Mouse (Mus musculus): ENCODE data around the gene Gnai1. TPM values are rescaled to one million over a fixed set of nuclear protein-coding genes. Genes with fewer than 3 reads are reported as not detected.

Gnai1 gene
- total RNA-seq, 2 experiments from 2014 or later, result 170 to 173 TPM

DNA sequence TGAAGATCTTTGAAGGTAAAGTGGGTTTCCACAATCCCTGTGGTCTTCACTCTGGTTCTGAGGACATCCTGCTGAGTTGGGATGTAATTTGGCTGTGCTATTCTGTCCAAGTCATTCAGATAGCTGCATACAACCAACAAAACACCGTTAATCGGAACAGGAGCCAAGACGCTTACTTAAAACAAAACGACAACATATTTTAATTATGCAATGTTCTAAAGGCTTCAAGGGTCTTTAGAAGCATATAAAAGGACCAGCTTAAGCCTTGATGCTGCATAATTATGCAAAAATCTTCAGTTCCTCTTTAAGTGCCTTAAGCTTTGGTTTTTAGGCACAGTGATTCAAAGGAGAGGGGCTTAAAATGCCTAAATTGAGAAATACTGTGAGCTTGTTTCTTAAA lies 70.6 kb downstream of the Gnai1 start:
- DNase-seq (ENCODE audit: low spot score in 2 of 2), result no peak

DNA sequence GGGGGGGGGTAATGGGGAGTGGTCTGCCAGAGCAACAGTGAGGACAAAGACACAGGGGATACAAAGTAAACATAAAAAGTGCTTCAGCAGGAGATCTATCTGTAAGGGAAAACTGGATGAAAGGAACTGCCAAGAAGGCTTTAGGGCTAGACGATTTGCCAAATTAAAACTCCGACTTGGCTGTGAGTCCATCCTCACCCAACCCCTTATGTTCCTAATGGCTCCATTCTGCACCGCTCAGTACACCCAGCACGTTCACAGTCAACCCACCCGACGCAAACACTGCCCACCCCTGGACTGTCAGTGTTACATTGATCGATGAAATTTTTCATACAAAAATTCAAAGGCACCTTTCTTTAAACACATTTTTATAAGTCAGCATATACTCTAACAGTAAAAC lies 71.5 kb downstream of the Gnai1 start:
- no peak for DNase-seq (ENCODE audit: low spot score in 2 of 2)

DNA sequence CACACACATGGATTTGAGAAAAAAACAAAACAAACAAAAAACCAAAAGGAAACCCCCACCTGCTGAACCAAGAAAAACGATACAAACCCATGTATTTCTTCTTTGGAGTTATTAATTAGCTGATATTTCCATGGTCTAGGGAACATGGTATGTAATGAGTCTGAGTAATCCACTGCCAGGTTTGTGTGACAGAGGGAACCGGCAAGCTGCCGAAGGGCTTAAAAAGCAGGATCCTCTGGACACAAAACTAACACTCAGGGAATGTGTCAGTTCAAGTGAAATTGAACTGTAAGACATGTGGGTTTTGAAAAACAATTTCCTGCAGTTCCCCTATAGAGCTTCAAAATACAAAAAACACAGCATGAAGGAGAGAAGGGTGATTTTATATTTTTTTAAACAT lies 72.1 kb downstream of the Gnai1 start:
- no peak for DNase-seq (ENCODE audit: low spot score in 2 of 2)

DNA sequence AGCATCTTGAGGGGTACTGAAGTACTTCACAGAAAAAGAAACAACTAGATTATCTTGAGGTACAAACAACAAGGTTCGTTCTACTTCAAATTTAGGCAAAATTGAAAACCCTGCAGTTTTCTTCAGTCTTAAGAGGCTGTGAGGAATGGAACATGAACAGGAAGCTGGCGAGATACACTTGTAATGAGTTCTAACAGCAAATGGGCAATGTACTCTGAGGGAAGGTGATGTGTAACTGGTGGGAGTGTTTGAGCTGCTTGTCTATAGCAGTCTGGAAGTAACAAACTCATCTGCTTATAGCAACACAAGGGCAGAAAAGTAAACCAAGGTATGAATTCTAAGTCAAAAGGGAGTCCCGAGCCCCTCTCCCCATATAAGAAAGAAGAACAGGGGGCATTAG lies 78.1 kb downstream of the Gnai1 start:
- DNase-seq (ENCODE audit: low spot score in 2 of 2), result no peak

DNA sequence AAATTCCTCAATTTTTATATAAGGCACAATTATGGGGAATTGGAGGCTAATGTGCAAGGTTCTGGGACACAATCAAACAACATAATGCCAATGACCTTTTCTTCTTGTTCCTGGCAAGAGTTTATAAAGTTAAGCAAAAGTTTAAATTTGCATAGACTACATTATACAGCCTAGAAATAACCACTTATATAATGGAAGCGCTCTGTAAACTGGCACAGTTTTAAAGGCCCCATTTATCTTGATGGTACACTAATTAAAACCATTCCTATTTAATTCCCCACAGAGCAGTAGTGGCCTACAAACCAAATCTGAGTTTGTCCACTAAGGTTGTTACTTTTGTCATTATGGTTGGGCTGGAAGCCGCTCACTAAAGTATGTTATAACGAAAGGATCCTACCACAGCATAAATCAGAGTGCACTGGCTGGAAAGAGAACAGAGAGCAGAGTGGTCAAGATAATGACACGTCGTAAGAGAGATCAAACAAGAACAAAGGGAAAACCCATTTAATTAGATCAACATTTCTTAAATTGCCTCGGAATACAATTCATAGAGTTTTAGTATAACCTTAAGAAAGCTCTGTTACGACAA lies 85.7 kb downstream of the Gnai1 start:
- DNase-seq (ENCODE audit: low spot score in 2 of 2), result no peak

DNA sequence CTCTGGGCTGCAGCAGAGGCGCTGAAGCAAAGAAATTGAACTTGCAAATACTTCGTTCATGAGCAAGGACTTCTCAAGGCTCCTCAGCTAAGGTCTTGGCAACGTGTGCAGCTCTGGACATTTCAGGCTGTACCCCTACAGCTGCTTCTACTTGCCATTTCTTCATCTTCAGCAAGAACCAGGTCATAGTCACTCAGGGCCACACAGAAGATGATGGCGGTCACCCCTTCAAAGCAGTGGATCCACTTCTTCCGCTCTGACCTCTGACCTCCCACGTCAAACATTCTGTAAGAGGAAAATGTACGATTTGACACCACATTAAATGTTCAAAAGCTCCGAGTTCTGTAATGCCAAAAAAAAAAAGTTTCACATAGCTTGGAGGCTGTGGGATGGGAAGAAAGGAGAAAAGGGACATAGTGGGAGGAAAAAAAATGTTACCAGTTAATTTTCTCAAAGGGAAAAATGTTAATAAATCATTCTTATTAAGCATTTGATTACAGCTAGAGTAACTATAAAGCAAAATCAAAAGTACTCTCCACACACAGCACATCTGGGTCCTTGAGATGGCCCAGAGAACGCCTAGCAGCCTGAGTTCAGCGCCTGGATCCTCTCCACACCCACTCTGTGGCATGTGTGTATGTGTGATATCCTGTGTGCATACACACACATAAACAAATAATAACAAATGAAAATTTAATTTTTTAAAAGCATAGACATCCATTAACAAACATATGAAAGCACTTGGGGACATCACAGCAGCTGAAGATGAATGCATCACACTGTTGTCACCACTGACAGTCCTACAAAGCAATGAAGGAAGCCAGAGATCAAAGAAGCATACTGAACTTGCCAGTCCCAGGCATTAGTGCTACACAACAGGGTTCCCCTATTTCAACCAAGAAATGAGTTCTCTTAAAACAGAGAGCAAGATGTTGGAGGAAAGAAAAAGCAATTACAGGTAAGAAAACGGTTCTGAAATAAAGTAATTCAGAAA lies 86.6 kb downstream of the Gnai1 start:
- DNase-seq (ENCODE audit: low spot score in 2 of 2), result no peak

DNA sequence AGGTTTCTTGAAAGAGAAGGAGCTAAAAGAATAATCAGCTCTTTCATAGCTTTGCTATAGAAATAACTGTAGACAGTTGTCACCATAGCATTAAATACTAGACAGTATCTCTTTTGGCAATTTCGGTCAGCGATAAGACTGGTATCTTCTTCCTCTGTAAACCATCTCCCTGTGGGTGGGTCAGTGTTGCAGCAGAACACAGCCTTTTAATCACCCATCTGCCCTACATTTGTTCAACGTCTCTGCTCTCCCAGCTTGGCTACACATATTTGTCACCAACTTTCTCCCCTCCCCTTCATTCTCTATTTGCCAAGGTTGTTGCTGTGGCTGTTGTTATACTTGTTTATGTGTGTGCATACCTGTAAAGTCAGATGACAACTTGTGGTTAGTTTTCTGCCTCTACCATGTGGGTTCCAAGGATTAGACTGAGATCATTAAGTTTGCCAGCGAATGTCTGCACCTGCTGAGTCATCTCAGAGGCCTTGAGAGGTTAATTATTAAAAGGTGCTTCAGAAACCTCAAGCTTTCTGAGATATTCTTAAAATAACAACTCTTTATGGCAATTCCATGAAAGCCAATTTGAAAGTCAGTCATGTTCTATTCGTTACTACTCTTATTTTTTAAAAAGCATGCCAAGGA lies 109.7 kb downstream of the Gnai1 start:
- DNase-seq (ENCODE audit: low spot score in 2 of 2), result no peak

DNA sequence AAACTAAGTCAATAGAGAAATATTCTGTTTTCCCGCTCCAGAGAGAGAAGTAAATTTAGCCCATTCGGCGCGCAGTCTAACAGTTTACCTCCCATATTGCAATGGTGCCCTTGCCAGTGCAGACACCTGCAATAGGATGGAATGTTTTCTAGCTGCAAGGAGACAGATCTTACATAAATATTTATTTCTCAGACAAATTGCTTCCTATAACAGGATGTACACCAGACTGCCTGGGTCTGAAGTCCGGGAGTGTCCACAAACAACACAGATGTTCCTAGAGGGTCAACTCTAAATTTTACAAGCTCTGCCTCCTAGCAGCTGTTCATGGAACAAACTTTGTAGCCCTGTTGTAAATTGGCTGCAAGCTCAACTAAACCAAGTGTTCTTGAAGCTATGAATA lies 111.0 kb downstream of the Gnai1 start:
- no peak for DNase-seq (ENCODE audit: low spot score in 2 of 2)

DNA sequence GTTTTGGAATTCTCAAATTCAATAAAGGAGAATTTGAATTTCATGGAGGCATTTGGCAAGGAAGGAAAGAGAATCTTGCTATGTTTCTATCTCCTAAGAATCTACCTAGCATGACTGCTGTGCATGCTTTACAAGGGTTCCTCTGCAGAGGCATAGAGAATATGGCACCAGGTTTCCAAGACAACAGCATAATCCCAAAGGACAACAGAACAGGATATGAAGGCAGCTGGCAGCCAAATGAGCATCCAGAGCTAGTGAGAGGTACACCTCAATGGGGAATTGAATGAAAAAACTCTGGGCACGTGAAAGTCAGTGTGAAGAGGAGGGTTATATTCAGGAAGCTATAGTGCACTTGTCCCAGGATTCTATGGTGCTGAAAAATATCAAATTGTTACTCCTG lies 130.8 kb downstream of the Gnai1 start:
- no peak for DNase-seq (ENCODE audit: low spot score in 2 of 2)

DNA sequence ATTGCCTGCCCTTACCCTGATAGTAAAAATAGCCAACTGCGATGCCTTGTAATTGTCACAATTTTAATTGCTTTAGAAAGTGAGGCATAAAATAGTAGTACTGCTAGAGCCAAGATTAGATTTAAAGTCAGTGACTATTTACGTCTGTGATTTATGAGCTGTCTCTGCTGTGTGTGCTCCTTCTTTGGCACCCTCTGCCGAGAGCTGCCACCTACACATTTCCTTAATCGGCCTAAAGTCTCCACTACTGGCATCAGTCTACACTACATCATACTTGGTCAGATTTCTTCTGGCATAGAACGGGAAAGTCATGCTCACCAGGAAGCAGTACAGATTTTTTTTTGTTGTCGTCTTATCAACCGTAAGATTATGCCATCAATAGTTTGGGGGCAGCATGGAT lies 131.3 kb downstream of the Gnai1 start:
- peak; percentile 15 to 49 for DNase-seq (ENCODE audit: low spot score in 2 of 2)

DNA sequence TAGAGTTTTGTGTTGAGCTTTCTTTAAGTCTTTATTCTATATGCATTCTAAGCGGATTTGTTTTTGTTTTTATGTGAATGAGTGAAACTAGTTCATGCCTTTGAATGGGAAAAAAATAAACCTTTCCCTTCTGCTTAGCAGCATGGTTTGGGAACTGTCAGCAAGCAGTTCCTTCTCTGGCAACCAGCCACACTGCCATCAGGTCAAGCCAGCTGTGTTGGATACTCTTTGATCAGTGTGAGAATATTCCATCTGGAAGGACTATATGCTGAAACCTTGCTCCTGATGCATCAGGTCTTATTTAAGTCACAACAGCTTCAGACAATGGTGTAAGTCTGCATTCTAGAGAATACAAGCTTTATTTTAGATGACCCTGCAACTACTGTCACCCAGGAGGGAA lies 139.3 kb downstream of the Gnai1 start:
- DNase-seq (ENCODE audit: low spot score in 2 of 2), result no peak

DNA sequence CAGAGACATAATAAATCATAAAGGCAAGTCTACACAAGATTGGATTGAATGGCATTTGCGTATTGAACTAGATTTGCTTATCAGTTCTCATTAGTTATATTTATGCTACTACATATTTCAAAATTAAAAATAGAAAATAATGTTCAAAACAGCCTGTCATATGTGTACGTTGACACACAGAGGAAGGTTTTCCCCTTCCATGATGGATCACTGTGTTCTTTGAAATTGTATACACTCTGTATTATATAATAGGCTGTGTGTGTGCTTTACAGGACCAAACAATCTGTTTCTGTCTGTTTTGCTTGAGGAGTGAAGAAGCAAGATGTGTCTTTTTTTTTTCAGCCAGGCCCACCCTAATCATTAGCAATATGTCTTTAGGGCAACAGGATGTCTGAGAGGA lies 141.9 kb downstream of the Gnai1 start:
- DNase-seq (ENCODE audit: low spot score in 2 of 2), result no peak

DNA sequence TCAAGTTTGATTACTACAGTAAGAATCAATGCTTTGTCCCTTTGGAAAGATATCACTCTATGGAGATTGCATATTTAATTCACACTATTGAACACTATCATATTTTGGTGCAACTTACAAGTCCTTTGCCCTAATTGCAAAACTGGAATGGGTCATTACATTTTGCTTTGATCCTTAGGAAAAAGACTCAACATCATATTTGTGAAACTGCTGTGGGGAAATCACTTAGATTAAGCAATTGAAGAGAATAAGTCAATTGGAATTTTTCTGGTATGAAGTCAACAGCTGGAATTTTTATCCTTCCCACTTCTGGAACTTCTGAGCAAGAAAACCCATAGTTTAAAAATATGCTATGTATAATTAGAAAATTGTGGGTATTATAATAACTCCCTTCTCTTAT lies 142.3 kb downstream of the Gnai1 start:
- no peak for DNase-seq (ENCODE audit: low spot score in 2 of 2)

Measured in left cerebral cortex, adult 18-20 months (tissue).